Mouse (Mus musculus): ENCODE results near the gene Ints13.
"Not testable (repeated sequence)": the region's sequence is repeated elsewhere in the genome, so short reads cannot be mapped to it uniquely, and the experiment has no call there.

Gene Ints13

DNA sequence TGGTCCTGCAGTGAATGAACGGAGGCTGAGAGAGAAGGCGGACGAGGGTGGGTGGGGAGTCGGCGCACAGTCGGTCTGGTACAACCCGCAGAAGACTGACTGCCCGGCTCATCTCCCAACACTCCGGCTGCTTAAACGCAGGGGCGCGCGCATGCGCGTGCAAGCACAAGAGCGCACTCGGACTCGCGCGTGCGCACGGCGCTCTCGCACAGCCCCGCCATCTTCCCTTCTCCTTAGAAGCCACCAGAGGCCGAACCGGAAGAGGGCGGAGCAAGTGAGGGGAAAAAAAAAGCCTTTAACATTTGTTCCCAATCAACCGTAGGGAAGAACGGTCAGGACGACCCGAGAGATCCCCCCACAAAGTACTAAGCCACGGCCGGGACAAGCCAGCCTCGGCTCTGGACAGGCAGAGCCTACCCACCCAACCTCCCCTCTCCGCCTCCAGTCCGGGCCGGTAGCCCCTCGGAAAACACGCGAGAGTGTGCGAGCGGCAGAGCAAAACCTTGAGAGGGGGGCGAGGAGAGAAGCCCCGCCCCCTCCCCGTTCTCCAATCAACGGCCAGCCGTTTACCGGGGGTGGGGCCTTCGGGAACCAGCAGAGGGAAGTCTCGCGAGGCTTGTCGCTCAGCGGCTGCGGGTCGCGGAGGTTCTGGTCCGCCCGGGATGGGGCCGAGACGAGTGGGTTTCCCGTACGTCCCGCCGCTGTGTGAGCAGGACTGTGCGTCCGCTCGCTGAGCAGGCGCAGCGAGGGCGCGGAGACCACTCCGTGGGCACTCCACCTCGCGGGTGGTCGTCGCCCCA is at the start of gene Ints13:
Ints13 (minus strand) TSS at position 526 of the 800 bp plus-strand sequence.
- DNase-seq (ENCODE audit: inconsistent ontology term): peak; percentile 100

DNA sequence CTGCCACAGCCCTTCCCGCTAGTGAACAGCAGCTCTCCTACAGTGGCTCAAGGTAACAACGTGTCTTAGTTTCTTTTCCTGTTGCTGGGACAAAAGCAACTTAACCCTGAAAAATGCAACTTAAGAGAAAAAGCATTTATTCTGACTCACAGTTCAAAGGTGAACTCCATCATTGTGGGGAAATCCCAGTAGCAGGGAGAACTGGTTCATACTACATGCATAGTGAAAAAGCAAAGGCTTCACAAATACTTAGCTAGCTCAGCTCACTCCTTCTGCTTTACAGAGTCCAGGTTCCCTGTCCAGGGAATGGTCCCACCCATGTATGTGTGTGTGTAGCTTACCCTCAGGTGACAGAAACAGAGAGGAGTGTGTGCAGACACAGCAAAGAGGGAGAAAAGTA is 39.0 kb upstream of the Ints13 start:
- no peak for DNase-seq (ENCODE audit: inconsistent ontology term)

DNA sequence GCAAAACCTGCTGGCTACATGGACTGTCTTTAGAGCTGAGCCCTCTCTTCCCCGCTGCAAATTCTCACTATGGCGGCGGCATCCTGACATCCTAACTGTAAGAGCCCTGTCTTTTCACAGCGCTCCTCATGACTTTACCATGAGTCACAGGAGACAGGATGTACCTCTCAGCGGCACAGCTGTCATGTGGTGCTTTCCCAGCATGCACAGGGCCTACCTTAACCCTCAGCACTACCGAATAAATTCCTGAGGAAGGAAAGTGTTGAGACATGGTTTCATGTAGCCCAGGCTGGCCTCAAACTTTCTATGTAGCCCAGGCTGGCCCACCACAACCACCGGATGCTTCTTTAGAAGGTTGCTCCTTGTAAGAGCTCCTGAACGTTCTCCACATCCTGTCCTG is 38.3 kb upstream of the Ints13 start:
- no peak for DNase-seq (ENCODE audit: inconsistent ontology term)

DNA sequence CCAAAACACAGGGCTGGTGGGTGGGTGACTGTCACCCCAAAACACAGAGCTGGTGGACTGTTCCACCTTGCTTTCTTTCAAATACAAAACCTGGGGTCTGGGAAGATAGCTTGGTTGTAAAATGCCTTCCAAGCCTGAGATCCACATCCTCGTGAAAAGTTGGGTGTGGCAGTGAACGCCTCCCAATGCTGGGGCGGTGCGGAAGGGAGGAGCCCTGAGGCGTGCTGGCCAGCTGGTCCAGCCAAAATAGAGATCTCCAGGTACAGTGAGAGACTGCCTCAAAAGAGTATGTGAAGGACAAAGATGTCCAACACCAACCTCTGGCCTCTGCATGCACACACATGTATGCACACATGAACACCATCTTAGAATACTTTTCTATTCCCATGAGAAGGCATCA is 36.9 kb upstream of the Ints13 start:
- no peak for DNase-seq (ENCODE audit: inconsistent ontology term)

DNA sequence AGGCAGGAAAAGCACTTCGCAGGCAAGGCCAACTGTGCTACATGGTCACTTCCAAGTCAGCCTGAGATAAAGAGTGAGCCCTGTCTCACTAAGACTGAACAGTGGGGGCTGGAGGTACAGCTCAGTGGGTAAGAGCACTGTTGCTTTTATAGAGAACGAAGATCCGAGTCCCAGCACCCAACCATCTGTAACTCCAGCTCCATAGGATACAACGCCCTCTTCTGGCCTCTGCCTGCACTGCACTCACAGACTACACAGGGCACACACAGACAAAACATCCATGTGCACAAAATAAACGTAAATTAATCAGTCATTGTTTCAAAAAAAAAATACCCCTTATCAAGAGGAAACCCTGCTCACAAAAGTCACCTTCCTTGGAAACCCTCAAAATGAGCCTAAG is 36.3 kb upstream of the Ints13 start:
- no peak for DNase-seq (ENCODE audit: inconsistent ontology term)

DNA sequence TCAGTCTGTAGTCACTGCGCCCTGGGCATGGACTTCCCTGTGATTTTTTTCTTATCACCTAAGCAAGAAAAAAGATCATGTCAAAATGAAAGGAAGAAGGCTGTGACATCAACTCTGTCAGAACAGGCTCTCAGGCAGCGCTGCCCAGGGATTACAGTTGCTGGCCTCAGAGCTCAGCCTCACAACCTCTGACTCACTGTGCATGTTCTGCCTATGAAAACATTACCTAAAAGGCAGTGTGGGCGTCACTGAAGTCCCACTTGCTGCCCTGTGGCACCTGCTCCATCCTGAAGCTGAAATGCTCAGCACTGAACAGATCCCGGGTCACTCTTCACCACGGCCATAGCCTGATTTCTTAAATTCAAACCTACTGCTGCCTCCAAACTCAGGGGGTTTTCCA is 35.1 kb upstream of the Ints13 start:
- no peak for DNase-seq (ENCODE audit: inconsistent ontology term)

DNA sequence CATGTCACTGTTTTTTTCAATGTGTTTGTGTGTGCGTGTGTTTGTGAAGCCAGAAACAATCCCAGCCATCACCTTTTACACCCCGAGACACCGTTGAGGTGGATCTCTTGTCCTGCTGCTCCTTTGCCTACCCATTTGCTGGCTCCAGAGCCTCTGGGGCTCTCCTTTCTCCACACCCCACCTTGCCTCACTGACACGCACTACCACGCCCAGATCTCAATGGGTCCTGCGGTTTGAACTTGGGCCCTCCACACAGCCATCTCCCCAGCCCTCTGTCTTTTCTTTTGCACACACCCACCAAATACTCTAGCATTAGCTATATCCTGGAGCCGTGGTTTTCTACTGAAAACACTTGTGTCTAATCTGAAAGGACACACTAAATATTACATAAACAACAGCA is 34.3 kb upstream of the Ints13 start:
- DNase-seq (ENCODE audit: inconsistent ontology term): no peak

DNA sequence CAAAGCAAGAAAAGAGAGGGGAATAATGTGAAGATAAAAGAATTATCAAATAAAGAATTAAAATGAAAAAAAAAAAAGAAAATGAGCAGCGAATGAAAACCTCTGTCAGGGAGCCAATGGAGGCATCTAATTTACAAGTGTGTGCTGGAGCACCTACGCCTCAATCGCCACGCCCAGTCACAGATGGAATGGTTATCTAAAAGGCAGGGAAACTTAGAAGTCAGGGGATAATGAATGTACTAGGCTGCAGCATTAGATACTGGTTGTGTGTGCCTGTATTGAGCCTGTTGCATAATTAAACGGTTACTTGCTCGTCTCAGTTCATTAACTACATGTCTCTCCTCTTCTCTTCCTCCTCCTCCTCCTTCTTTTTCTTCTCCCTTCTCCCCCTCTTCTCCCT is 33.8 kb upstream of the Ints13 start:
- DNase-seq (ENCODE audit: inconsistent ontology term): no peak

DNA sequence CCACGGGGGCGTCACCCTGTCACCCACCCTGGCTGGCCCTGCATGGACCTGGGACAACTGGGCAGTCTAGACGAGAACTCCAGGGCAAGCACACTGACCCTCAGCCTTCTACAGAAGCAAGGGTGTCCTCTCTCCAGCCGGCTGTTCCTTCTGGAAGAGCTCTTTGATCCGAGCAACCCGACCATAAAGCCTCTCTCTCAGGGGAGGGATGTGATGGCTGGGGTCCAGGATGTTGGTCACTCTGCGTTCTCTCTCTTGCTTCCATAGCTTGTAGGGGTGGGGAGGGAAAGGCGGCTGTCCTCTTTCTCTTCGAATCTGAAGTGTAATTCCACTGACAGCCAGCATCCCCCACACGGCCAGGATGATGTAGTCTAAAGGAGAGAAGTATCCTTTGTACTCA is 26.0 kb upstream of the Ints13 start:
- peak; percentile 69 for DNase-seq (ENCODE audit: inconsistent ontology term)

DNA sequence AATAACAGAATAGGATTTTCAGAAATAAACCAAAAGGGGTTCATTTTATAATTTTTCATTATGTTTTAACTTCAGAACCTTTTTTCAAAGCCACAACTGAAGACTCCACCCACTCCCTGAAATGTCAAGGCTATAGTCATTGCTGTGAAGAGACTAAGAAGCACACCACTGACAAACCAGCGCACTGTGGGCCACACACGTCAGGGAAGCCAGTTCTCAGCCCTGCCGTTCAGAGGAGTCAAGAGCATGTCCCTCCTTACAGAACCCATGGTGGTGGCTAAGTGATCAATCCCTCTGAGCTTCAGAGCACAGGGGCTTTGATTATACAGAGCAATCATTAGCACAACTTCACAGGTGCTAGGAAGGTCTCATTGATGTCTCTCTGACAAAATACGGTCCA is 25.0 kb upstream of the Ints13 start:
- no peak for DNase-seq (ENCODE audit: inconsistent ontology term)

DNA sequence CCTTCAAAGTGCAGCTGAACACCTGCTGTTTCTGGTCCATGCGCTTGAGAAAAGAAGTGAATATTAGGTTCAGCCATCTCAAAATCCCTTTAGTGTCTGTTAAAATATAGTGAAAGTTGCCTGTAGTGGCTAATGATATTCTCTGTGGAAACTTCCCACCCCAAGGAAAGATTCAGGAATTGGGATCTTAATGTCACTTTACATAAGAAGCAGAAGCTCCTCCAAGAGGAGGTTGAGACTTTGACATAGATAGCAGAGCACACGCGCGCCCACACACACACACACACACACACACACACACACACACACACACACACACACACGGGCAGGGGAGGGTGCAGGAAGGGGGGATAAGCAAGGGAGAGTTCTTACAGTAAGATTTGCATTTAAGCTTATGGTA is 7.5 kb upstream of the Ints13 start:
- no peak for DNase-seq (ENCODE audit: inconsistent ontology term)

DNA sequence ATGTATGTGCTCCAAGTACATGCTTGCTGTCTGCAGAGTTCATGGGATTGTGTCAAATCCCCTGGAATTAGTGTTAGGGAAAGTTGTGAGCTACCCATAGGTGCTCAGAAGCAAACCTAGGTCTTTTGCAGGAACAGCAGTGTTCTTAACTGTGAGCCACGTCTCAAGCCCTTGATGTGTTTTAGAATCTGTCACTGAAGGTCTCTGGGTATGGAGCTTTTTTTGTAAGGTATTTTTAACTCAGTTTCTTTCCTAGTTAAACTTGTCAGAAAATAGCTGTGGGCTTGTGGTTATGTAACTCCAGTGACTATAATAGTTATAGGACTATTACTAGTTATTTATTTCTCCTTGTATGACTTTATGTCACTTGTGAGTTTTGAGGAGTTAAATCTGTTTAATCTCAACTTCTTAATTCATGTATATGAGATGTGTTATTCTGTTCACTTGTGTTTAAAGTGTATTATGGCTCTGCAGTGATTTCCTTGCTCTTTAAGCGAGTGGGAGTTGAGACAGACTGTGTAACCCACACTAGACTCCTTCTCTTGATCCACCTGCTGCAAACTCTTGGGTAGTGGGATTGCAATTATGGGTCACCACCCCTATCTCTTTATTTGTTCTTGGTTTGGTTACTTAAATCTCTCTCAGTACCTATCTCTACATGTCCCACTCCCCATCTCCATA is 5.9 kb upstream of the Ints13 start:
- no peak for DNase-seq (ENCODE audit: inconsistent ontology term)

DNA sequence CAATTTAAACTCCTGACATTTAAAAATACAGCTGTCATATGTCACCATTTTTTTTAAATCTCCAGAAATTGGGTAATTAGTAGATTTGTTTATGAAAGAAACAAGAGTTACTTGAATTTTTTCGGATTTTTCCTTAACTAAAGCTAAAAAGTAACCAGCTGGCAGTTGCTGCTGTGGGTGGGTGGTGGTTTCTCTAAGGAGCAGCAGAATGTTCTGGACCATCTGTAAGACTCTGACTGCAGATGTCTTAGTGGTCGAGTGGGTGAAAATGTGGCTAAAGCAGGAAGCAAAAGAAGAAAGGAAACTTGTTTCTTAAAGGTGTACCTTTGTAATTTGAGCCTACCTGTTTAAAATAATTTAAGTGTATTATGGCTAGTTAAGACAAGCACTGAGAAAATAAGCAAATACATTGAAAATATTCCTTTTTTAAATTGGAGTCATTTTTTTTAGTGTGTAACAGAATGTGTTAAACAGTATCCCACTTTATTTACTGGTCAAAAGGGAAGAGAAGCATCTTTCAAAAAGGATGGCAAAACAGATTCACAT is 2.8 kb upstream of the Ints13 start:
- no peak for DNase-seq (ENCODE audit: inconsistent ontology term)

DNA sequence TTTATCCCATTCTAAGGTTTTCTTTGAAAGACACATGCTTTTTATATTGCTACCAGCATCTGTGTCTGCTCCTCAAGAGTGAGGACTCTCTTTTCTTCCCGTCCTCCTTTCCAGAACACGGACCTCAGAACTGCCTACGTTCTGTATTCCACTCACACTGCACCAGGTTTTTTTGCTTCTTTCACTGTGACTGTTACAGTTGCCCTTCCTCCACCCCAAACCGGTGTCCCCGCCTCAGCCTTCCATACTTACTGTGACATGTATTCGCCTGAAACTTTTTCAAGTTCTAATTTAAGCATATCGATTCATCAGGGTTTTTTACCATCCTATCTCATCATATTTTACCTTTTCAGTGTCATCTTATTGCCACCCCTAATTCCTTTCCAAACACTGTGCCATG is 951 bp upstream of the Ints13 start:
- no peak for DNase-seq (ENCODE audit: inconsistent ontology term)

DNA sequence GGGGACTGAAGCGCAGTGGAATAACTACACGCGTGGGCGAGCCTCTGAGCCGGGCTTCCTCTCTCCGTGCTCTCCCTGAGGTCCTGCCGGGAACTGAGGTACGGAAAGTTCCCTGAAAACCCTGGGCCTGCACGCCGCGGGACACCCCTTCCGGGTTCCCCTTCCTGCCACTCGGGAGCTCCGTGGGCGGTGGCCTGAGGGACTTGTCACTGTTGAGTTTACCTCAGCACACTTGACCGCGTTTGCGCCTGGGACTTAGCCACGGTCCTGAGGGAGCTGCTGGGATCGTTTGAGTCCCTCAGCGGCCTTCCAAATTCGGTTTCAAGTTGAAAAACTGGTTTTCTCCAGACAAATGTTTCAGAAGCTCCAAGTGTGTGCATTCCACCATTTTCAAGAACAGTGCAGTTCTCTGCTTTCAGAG is 486 bp upstream of the Ints13 start:
- peak; percentile 87 for DNase-seq (ENCODE audit: inconsistent ontology term)

DNA sequence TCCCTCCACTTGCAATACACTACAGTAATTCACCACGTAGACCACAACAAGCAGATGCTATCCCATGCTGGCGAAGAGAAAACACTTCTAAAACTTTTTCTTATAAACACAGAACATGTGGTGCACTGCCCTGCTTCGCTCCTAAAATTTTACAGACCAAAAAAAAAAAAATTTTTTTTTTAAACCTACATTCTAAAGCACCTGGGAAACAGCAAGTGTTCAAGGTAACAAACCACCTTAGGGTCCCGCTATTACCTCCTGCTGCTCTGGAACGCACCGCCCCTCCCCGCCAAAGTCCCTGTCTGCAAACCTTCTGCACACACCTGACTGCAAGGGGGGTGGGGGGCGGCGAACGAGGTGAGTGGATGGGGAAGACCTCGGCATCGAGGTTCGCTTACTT is 732 bp downstream of the Ints13 start, which contains the start of gene Fgfr1op2:
Fgfr1op2 (plus strand) TSS at position 301 of the 400 bp plus-strand sequence.
- DNase-seq (ENCODE audit: inconsistent ontology term): no peak

DNA sequence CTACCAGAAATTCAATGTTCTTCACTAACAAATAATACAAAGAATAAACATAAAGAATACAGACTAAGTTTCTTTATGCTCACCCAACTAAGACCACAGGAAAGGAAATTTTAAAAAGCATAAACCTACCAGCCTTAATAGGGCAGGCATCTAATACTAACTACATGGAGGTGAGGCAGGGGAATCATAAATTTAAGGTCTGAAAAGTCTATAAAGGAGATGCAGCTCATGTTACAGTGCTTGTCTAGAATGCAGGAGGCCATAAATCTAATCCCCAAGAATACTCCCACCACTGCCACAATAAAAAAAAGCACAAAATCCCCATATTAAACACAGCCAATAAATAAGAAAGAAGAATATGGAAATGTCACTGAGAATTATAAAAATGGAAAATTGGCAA is 5.6 kb downstream of the Ints13 start:
- DNase-seq (ENCODE audit: inconsistent ontology term): no peak

DNA sequence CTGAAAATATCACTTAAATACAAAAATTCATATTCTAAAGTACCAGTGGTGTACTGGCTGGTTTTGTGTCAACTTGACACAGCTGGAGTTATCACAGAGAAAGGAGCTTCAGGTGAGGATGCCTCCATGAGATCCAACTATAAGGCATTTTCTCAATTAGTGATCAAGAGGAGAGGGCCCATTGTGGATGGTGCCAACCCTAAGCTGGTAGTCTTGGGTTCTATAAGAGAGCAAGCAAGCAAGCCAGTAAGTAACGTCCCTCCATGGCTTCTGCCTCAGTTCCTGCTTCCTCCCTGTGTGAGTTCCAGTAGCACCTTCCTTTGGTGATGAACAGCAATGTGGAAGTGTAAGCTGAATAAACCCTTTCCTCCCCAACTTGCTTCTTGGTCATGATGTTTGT is 15.2 kb downstream of the Ints13 start:
- not testable (repeated sequence) for DNase-seq (ENCODE audit: inconsistent ontology term)

DNA sequence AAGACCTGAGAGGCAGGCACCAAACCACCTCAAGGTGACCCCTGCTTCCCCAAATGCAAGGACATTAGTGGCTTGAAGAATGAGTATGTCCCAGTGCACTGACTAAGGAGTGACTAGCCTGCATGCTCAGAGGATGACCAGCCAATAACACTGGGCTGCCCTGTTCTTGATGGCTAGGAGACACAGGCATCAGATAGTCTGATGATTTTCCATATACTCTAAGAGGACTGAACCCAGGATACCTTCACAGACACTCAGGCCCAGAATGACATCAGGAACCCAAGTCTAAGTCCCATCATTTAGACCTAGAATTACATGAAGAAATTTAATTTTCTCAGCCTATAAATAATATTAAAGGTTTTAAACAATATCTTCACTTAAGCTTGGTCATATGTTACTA is 26.3 kb downstream of the Ints13 start:
- no peak for DNase-seq (ENCODE audit: inconsistent ontology term)

DNA sequence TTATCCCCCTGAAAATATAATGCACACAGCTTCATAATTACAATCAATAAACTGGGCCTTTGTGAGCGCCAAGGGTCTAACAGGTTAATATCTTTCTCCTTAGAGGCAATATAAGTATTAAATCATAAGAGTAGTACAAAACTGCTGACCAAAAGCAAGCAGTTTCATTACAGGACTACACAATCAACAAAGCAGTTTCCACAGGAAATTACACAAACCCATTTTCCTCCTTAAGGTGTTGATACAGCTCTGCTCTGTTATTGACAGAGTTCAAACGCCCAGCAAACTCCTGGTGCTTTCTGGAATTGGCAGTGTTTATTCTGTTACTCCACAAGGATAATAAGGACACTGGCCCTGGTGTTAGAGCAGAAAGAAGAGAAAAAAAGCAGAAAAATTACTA is 27.2 kb downstream of the Ints13 start:
- no peak for DNase-seq (ENCODE audit: inconsistent ontology term)

DNA sequence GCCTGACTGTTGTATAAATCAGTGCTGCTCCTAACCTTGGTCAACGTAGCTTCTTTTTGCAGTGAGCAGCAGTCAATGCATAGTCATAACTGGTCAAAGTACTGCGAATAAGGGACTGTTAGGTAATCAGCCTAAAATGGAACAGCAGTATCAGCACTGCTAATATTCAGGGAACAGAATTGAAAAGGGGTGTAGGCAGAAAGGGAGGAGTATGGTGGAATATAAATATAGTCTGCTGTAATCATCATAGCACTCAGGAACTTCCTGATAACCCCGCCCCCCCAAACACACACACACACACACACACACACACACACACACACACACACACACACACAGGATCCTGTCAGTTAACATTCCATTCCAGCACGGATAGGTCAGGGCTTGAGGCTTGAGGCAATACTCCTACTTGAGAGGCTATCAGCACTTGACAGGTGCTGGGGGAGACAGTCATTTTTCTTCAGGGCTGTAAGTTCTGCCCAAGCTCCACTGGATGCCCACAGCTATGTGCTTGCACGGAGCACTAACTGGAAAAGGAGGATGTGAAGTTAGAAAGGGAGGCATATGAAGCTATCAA is 32.3 kb downstream of the Ints13 start:
- no peak for DNase-seq (ENCODE audit: inconsistent ontology term)

DNA sequence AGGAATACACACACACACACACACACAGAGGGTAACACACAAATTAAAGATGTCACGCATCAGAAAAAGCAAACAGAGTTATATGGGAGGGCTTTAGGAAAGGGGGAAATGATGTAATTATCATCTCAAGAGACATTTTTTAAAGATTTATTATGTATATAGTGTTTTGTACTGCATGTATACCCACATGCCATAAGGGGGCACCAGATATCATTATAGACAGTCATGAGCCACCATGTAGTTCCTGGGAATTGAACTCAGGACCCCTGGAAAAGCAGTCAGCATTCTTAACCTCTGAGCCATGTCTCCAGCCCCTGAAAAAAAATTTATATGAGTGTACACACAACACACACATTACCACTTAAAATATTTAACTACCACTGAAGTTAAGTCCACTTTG is 33.0 kb downstream of the Ints13 start:
- no peak for DNase-seq (ENCODE audit: inconsistent ontology term)

DNA sequence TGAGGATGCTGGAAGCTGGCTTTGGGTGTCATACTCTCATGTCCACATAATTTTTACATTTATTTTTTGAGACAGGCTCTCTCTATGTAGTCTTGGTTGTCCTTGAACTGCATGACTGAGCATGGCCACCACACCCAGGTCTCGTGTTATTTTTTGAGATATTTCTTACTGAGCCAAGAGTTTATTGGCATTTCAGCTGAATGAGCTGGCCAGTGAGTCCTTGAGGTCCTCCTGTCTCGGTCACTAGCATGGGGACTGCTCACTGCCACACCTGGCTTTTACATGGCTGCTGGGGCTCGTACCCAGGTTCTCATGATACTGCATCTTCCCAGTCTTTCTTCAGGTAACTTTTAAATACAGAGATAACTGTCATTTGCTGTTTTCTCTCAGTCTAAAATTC is 37.2 kb downstream of the Ints13 start:
- no peak for DNase-seq (ENCODE audit: inconsistent ontology term)

Measured in Muller cell, postnatal 12 days (primary cell).